Mouse (Mus musculus): ENCODE measurements around the gene Gm9817.
"Not testable (repeated sequence)": the region's sequence is repeated elsewhere in the genome, so short reads cannot be mapped to it uniquely, and the experiment has no call there.

The Gm9817 gene

DNA sequence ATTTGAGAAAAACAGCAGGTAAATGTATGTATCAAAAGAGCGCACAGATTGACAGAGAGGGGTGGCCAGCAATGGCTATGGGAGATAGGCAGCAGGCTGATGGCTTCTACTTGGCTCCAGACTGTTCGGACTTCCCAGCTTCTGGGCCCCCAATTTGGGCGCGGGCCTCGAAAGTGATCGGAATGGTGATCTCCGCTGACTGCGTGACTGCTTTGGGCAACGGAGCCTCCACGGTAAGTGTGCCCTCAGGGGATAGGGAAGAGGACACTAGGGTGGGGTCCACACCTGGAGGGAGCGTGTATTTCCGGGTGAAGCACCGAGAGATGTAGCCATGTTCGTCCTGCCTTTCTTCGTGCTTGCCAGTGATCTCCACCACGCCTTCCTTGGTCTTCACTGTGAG lies at the start of gene Gm9817:
Gene Gm9817 (plus strand): TSS at position 301 of the 400 bp plus-strand sequence.
- DNase-seq (ENCODE audit: low read depth, low spot score): not testable (repeated sequence)

DNA sequence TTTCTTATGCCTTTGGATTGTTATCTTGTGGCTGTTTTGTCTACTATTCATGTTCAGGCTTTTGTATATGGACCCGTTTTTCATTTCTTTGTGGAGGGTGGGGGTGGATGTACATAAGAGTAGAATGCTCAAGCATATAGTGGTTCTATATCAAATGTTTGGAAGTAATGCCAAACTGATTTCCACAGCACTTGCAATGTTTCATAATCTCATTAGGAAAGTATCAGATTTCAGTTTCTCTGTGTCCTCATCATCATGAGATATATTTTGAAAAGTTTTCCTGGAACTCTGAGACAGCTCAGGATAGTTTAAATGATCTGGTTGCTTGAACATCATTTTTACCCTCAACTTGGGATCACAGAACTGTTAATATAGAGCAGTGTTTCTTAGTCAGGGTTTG lies 48.7 kb upstream of the Gm9817 start:
- DNase-seq (ENCODE audit: low read depth, low spot score): no peak

DNA sequence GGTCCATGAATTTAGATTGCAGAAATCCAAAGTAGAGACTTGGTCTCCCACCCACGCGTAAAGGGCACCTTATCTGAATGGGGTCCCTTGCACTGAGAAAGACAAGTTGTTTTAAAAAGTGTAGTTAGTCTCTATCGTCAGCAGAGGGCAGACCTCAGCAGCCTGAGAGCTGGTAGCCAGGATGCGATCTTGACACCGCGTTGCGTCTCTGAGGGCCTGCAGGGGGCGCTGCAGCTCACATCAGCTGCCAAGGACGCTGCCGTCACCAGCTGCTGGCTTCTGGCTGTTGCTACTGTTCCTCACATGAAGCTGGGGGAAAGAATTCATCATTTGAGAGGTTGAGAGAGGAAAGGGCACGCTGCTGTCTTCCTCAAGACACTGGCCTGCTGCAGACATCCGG lies 47.7 kb upstream of the Gm9817 start:
- DNase-seq (ENCODE audit: low read depth, low spot score): peak; percentile 79

DNA sequence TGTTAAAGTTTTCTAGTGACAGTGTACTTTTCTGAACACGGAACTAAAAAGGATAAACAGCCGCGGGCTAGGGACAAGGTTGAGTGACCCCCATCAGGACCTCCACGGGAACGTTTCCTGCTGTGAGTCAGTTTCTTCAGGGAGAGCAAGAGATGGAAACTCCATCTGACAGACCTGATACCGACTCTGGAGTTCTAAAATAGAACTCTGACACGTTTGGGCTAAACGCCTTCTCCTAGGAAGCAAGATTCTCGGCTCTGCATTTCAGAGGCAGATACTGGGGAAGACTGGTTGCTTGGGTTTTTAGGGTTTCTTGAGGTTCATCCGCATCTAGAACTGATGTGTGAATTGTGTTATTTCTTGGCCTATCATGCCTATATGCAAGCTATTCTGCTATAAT lies 47.2 kb upstream of the Gm9817 start:
- no peak for DNase-seq (ENCODE audit: low read depth, low spot score)

DNA sequence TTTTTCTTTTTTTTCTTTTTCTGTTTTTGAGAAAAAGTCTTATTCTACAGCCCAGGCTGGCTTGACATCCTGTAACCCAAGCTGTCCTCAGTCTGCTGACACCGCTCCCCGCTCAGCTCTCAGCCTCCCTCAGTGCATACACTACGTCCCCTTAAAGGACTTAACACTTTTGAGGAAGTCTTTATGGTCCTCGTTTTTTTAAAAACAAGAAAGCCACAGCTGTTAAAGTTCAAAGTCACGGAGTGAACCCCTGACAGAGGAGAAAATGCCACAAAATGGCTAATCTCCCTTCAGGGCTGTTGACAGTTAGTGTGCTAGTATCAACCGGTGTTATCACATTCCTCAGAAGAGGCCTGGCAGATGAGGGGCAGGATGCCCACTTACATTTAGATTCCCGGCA lies 46.7 kb upstream of the Gm9817 start:
- DNase-seq (ENCODE audit: low read depth, low spot score): no peak

DNA sequence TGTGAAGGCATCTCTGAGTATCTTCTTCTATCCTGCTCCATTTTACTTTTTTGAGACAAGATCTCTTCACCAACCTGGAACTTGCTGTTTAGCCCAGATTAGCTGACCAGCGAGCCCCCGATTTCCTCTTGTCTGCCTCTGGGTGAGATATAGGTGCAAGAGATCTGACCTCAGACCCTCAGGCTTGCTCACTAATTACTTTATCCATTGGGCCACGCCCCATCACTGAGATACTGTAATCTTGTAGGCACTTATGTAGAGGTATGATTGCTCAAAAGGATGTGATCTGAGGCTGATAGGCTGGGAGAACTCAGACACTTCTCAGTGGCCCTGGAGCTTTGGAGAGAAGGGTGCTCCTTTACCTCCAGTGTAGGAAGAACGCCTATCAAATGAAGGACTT lies 46.0 kb upstream of the Gm9817 start:
- DNase-seq (ENCODE audit: low read depth, low spot score): no peak

DNA sequence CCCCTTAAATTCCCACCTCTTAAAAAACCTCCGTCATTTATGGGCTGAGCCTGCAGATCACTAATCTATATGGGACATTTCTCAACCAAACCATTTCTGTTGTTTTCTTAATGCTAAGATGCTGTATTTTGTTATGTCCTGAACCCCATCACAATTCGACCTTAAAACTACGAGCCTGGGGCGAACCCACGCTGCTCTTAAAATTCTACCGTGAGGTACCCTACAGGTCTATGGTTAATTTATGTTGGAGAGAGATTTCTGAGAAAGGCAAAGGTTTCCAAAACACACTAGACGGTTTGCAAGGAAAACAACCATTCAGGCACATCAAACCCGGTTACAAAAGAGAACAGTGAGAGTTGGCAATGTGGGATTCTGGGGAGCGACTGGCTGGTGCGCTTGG lies 45.1 kb upstream of the Gm9817 start:
- no peak for DNase-seq (ENCODE audit: low read depth, low spot score)

DNA sequence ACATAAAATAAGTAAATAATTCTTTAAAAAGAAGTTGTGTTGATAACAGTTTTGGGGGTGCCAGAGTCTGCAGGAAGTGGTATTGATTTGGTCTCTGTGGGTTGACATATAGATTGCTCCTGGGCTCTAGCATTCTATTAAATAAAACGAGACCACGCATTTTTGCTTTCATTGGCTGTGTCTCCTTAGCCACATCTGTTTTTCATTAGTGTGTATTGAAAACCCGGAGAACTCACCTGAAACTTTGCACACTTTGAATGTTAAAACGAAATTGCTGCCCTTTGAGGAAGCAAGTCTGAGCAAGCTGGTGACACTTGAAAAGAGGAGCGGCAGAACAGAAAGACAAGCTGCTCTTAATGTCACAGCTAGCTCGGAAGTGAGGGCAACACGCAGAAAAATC lies 43.7 kb upstream of the Gm9817 start:
- DNase-seq (ENCODE audit: low read depth, low spot score): no peak

DNA sequence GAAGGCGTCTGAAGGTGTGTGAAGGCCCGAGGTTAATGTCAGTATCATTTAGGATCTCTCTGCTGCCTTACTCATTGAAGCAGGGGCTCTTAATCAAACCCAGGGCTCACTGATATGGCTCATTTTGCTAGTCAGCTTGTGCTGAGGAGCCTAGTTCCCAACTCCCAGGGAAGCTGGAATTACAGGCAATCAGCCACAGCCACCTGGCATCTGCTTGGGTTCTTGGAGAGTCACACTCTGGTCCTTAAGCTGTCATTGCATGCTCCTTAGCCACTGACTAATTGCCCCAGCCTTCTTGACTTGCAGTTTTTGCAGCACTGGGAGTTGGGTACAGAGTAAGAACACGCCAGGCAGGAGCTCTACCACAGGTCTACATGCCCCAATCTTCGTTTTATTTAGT lies 42.1 kb upstream of the Gm9817 start:
- DNase-seq (ENCODE audit: low read depth, low spot score): no peak

DNA sequence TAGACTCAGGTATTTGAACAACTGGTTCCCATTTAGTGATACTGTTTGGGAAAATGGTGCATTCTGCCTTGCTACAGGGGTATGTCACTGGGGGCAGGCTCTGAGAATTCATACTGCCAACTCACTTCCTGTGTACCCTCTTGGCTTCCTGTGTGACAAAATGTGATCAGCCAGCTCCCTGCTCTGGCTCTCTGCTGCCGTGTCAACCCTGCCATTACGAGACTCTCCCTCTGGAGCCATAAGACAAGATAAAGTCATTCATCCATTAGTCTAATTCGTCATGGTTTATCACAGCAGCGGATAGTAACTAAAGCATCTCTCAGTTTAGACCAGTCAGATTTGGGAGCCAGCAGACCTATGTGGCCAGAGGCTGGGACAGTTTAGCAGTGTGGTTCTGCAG lies 38.3 kb upstream of the Gm9817 start:
- no peak for DNase-seq (ENCODE audit: low read depth, low spot score)

DNA sequence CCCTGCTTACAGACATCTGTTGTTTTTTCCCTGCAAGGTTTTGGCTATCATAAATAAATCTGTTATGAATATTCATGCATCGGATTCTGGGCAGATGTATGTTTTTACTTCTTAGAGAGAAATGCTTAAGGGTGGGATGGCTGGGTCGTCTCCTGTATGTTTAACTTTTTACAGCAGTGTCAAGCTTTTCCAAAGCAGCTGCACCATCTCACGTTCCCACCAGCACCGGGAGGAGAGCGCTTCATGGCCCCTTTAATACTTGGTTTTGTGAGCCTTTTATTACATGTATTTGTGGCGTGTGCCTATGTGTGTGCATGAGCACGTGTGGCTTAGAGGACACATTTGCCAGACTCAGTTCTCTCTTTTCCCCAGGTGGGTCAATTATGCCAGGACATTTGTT lies 37.8 kb upstream of the Gm9817 start:
- DNase-seq (ENCODE audit: low read depth, low spot score): no peak

DNA sequence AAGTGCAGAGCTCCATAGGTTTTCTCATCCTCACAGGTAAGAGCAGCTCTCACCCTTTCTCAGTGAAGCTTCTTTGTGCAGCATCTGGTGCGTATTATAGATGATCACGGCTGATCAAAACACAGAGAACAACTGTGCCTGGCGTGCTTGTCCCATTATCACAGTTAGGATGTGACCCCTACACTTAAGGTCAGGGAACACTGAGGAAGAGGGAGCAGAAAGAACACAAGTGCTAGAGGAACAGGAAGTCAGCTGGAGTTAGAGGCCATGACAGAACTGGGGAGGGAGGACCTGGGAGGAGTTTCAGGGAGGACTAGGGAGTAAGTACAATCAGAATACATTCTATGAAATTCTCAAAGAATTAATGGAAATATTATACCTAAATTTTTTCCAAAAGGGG lies 35.0 kb upstream of the Gm9817 start:
- DNase-seq (ENCODE audit: low read depth, low spot score): no peak

DNA sequence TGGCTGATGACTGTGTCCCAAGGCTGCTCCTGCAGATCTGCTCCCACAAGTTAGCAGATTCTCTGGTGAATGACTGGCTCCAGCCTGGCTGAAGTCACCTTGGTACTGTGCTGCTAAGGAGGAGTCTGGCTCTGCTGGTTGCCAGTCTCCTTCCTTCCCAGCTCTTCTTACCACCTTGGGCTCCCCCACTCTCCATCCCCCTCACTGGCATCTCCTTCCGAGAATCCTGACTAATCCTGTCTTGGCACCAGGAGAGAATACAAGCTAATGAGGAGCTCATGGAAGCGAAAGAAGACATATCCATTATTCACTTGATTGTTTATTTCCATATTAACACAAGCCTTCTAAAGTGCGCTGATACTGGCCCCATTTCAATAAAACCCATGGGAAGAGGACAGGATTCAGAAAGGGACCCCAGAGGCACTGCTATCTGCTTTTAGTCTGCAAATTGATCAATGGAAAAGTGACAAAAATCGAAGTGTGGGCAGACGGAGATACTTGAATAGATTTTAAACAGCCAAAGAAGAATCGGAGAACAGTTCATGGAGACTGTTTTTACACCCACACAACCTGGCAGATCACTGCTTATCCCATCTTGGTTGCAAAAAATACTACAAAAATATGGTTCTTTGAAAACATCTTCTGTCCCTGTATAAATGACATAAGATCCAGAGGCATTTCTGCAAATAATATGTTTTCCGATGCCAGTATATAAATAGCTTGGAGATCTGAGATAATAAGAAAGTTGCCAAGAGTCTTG lies 29.1 kb upstream of the Gm9817 start:
- no peak for DNase-seq (ENCODE audit: low read depth, low spot score)

DNA sequence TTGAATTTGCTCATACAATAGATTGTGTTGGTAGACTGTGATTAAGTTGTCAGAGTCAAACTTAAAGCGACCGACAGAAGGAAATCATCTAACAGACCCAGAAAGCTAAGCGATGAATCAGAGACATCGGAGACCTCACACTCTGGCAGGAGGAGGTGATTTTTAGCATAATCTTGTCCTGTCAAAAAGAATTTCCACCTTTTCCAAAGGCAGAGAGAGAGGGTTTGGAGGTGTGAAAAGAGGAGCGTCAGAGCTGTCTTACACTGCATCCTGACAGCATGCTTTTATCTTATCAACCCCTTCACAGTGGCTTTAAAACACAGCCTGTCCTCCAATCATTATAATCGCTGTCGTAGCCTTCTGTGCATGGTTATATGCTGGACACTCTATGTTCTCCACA lies 25.7 kb upstream of the Gm9817 start:
- no peak for DNase-seq (ENCODE audit: low read depth, low spot score)

DNA sequence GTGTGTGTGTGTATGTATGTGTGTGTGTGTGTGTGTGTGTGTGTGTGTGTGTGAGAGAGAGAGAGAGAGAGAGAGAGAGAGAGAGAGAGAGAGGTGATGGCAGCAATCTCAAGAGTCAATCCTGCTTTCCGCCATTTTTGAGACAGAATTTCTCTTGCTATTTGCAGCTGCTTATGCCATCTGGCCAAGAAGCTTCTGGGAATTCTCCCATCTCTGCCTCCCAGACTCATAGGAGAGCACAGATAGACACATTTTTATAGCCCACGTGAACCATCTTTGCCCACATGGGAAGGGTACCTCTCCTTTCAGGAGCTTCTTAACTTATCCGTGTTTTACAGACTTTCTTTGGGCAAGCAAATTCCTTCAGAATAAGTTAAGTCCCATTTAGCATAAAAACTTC lies 24.6 kb upstream of the Gm9817 start:
- DNase-seq (ENCODE audit: low read depth, low spot score): no peak

DNA sequence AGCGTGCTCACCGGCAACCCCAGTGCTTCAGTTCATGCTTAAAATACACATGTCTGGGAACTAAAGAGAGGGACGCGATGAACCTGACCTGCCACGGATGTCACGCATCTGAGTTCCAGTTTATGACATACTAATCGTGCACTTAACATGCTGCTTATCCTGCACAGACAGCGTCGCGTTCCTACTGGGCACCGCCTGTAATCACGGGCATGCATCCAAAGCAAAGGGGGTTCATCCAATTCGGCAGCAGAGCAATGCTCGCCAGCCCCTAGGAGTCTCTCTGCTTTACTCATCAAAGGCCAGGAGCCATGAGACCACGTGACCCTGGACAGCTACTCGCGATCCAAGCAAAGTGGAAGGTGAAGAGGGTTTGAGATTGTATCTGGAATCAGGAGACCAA lies 19.3 kb upstream of the Gm9817 start:
- DNase-seq (ENCODE audit: low read depth, low spot score): no peak

DNA sequence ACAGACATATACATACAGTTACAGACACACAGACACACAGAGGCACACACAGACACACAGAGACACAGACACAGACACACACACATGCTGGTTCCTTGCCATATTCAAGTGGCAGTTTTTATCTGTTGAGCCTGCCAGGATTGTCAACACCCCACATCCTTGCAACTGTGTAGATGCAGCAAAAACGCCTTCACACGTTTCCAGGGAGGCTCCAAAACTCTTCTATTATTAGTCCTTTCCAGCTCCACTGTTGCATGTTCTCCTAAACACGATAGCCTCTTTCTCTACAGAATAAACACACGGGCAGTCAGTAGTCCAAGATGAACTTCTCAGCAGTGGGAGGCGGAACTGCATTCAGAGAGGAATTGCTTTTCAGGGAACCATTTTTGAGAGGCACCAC lies 15.3 kb upstream of the Gm9817 start:
- DNase-seq (ENCODE audit: low read depth, low spot score): no peak

DNA sequence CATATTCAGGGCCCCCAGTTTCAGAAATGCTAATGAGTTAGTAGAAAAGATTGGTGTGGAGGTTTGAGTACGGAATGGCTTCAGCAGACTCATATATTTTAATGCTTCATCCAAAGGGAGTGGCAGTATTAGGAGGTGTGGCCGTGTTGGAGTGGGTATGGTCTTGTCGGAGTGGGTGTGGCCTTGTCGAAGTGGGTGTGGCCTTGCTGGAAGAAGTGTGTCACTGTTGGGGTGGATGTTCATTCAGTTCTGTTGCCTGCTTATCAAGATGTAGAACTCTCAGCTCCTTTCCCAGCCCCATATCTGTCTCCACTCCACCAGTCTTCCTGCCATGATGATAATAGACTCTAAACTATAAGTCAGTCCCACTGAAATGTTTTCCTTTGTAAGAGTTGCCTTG lies 13.5 kb upstream of the Gm9817 start:
- no peak for DNase-seq (ENCODE audit: low read depth, low spot score)

DNA sequence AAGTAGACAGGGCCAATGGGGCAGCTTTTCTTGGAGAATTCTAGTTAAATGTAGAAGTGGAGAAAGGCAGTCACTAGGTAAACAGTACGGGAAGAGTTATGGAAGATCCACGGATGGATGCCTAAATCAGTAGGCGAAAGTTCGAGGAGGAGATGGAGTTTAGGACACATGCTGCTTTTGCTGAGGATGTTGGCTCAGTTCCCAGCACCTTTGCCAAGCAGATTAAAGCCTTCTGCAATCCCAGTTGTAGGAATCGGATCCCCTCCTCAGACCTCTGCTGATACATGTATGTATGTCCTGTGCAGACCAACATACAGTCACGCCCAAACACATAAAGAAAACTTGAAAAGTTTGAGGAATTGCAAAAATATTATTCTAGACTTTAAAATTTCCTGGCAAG lies 8.1 kb upstream of the Gm9817 start:
- DNase-seq (ENCODE audit: low read depth, low spot score): no peak

DNA sequence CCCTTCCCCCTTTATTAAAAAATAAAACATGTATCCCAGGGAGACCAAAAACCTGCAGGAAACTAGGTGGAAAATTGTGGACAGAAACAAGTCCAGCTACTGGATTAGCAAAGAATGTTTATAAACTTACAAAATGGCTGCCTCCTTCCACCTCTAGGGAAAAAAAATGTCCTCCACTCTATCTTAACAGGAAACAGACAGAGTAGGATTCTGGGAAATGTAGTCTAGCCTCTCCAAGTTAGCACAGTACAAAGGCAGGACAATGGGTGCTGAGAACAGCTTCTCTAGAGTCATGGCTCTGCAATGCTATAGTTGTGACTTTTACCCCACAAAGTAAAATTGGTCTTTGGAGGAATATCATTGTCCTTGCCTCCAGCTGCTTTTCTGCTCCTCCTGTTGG lies 3.5 kb upstream of the Gm9817 start:
- no peak for DNase-seq (ENCODE audit: low read depth, low spot score)

DNA sequence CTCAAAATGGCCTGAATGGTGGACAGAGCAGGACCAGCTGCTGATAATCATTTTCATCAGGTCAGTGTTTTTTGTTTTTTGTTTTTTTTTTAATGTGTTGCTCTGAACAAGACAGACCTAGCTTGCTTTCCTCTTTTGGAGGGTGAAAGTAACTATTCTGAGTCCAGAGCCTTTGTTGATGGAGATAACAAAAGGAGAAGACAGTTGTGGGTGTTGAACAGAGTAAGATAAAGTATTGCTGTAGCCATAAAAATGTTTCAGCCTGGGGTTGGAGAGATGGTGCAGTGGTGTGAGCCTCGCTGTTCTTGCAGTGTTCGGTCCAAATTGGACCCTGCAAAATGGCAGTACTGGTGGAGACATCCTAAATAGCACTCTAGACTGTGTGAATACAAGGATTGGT lies 2.8 kb upstream of the Gm9817 start:
- no peak for DNase-seq (ENCODE audit: low read depth, low spot score)

DNA sequence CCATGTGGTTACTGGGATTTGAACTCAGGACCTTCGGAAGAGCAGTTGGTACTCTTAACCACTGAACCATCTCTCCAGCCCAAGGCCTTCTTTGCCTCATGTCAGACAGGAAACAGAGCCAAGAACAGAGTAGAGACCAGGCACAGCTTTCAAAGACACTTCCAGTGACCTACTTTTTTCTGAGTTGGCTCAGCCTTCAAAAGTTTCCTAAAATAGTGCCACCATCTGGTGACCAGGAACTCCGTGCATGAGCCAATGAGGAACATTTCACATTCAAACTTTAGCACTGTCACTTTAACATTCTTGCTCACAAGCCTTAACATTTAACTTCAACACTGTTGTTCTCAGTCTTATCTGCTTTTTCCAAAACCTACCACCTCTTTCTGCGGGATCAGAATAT lies 2.3 kb downstream of the Gm9817 start:
- no peak for DNase-seq (ENCODE audit: low read depth, low spot score)

DNA sequence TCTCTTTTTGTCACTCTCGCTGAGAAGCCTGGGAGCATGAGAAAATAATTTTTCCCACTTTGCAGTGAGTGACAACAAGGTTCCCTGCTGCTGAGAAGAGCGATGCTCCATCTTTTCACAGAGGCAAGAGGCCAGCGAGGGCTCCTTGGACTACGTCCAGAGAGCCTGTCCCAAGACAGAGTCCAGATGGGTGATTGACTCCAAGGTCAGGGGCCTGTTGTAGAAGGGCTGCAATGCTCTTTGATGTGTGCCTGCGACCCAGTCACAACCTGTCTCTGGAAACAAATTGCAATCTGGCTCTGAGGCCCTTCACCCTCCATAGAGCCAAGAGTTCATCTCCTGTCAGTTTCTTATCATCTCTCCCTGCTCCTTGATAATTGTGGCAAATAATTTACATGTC lies 5.2 kb downstream of the Gm9817 start:
- no peak for DNase-seq (ENCODE audit: low read depth, low spot score)

DNA sequence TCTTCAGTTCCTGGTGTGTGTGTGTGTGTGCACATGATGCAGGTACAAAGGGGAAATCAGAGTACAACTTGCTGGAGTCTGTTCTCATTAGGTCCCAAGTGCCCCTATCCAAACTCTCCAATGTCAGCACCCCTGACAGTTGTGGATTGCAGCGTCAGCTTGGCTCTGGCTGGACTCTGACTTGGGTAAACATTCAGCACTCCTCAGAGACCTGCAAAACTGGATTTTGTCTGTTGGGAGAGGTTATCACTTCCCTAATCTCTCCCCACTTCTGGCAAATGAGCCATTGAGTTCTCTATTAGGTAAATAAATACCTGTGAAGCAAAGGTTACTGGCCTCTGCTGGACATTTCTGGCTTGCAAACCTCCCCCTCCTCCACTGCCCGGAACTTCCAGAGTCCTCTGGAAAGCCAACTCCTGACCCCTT lies 10.3 kb downstream of the Gm9817 start:
- no peak for DNase-seq (ENCODE audit: low read depth, low spot score)
